In the genomic region with DNA sequence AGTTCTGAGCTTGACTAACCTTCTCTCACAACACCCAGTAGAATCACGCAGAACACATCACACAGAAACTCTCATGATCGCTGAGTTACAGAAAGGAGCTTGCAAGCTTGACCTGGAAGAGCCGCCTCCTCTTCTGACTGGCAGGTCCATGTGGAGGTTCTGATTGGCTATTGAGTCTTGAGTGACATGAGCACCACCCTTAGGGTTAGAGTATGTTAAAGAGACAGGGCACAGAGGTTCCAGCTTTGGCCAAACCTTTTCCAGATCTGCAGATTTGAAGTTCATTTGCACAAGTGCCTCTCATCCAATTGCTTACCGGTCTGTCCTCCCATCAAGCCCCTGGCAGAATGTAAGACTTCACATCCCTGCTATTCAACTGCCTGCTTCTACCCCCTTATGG, we compare ENCODE assay signal across 8 mouse cellular contexts. TPM values are rescaled to one million over a fixed set of nuclear protein-coding genes. Genes with fewer than 3 reads are reported as not detected.
DNase-seq lines count a peak whose midpoint lies in the region; ATAC-seq and TF ChIP-seq lines count a peak whose summit lies in the region.
"Not testable (repeated sequence)": the region's sequence is repeated elsewhere in the genome, so short reads cannot be mapped to it uniquely, and the experiment has no call there.

Gene Gm4724 (minus strand): TSS at position 101 of the 400 bp plus-strand sequence.

- TF ChIP-seq POLR2A in limb, embryonic 14.5 days (IDR thresholded peaks at IDR 0.05; ENCODE audit: borderline replicate concordance, extremely low read depth, insufficient read depth, insufficient read length): not testable (repeated sequence)

- not testable (repeated sequence) for H3K27ac ChIP-seq in embryonic facial prominence, embryonic 15.5 days (replicated peaks); heart, embryonic 10.5 days; hindbrain, embryonic 15.5 days (replicated peaks); limb, embryonic 14.5 days (replicated peaks; ENCODE audit: low read depth, low read length); midbrain, embryonic 13.5 days

- not testable (repeated sequence) for H3K9me3 ChIP-seq in embryonic facial prominence, embryonic 15.5 days (replicated peaks); heart, embryonic 10.5 days; hindbrain, embryonic 15.5 days; limb, embryonic 14.5 days (ENCODE audit: control insufficient read depth, low read length); midbrain, embryonic 13.5 days

- H3K36me3 ChIP-seq in embryonic facial prominence, embryonic 15.5 days; heart, embryonic 10.5 days; hindbrain, embryonic 15.5 days; limb, embryonic 14.5 days (ENCODE audit: control insufficient read depth, insufficient read depth, low read length); midbrain, embryonic 13.5 days: not testable (repeated sequence)

- not testable (repeated sequence) for H3K4me1 ChIP-seq in embryonic facial prominence, embryonic 15.5 days; heart, embryonic 10.5 days; hindbrain, embryonic 15.5 days (replicated peaks); limb, embryonic 14.5 days (ENCODE audit: control insufficient read depth, insufficient read depth, low read length); midbrain, embryonic 13.5 days (replicated peaks)

- DNase-seq in Patski (ENCODE audit: low read depth, low spot score); heart, embryonic 10.5 days (ENCODE audit: low spot score); layer of hippocampus, postnatal 25 days (ENCODE audit: extremely low spot score in 1 of 2, low spot score in 1 of 2); limb, embryonic 14.5 days (ENCODE audit: low spot score); thymus, postnatal 0 days (ENCODE audit: low spot score): not testable (repeated sequence)

- not testable (repeated sequence) for TF ChIP-seq CTCF in Patski (IDR thresholded peaks at IDR 0.05)

- WGBS in embryonic facial prominence, embryonic 15.5 days: no CpG with 5 or more reads among the region's 4 CpGs
- WGBS in heart, embryonic 10.5 days: no CpG with 5 or more reads among the region's 4 CpGs
- WGBS in hindbrain, embryonic 15.5 days: no CpG with 5 or more reads among the region's 4 CpGs
- no CpG with 5 or more reads among the region's 4 CpGs for WGBS in limb, embryonic 14.5 days
- WGBS in midbrain, embryonic 13.5 days: no CpG with 5 or more reads among the region's 4 CpGs

- not testable (repeated sequence) for H3K4me3 ChIP-seq in embryonic facial prominence, embryonic 15.5 days (replicated peaks); heart, embryonic 10.5 days; hindbrain, embryonic 15.5 days; limb, embryonic 14.5 days (replicated peaks; ENCODE audit: low read length); midbrain, embryonic 13.5 days (replicated peaks)

- CTCF ChIA-PET in Patski (lab: Charles Lee): not testable (repeated sequence)

- H3K27me3 ChIP-seq in Patski; embryonic facial prominence, embryonic 15.5 days; heart, embryonic 10.5 days (ENCODE audit: insufficient read depth, poor library complexity, severe bottlenecking); hindbrain, embryonic 15.5 days; limb, embryonic 14.5 days (ENCODE audit: control insufficient read depth, insufficient read depth, low read length); midbrain, embryonic 13.5 days: not testable (repeated sequence)

- in situ Hi-C loops in Patski (cut with MboI; ENCODE audit: low pct_unique_long_range_greater_than_20kb): not testable (repeated sequence)

- ATAC-seq in Patski; embryonic facial prominence, embryonic 15.5 days (ENCODE audit: insufficient number of reproducible peaks, low FRiP score, low TSS enrichment, low read depth); hindbrain, embryonic 15.5 days (ENCODE audit: low FRiP score, low read depth); limb, embryonic 14.5 days (ENCODE audit: low FRiP score, low read depth); midbrain, embryonic 13.5 days: not testable (repeated sequence)

- H3K4me2 ChIP-seq in embryonic facial prominence, embryonic 15.5 days (replicated peaks); hindbrain, embryonic 15.5 days; limb, embryonic 14.5 days (replicated peaks; ENCODE audit: low read depth, low read length, severe bottlenecking); midbrain, embryonic 13.5 days (replicated peaks): not testable (repeated sequence)

- not testable (repeated sequence) for H3K9ac ChIP-seq in embryonic facial prominence, embryonic 15.5 days; hindbrain, embryonic 15.5 days; limb, embryonic 14.5 days (ENCODE audit: low read depth, low read length, severe bottlenecking); midbrain, embryonic 13.5 days (replicated peaks)

- POLR2A ChIA-PET in Patski (lab: Charles Lee): not testable (repeated sequence)

RNA-seq across cellular contexts. Expression of gene Gm4724, which starts in this region (rescaled TPM):
- polyA plus RNA-seq in Patski (2021): 23.1 TPM
- 8.8 and 13.4 TPM in 2 replicates for polyA plus RNA-seq in embryonic facial prominence, embryonic 15.5 days (2015; fragmentation: Nextera tagmentation; extraction: Ambion mirVana)
- polyA plus RNA-seq in heart, embryonic 10.5 days (2016; fragmentation: Nextera tagmentation; extraction: Ambion mirVana): 19.8 TPM in 2 replicates
- 24.9 and 28.2 TPM in 2 replicates for polyA plus RNA-seq in hindbrain, embryonic 15.5 days (2015; fragmentation: Nextera tagmentation; extraction: Ambion mirVana)
- total RNA-seq in layer of hippocampus, postnatal 25 days (2021): 10 to 100 TPM; 11.1 to 13.1 TPM
- polyA plus RNA-seq in limb, embryonic 14.5 days (2012; rRNA removed): 11.3 and 14.9 TPM in 2 replicates
- 15.7 and 23.5 TPM in 2 replicates for polyA plus RNA-seq in limb, embryonic 14.5 days (2014; fragmentation: Nextera tagmentation; extraction: Ambion mirVana)
- polyA plus RNA-seq in midbrain, embryonic 13.5 days (2015; fragmentation: Nextera tagmentation; extraction: Ambion mirVana): 9.0 and 13.8 TPM in 2 replicates
- polyA plus RNA-seq in thymus, postnatal 0 days (2015; fragmentation: Nextera tagmentation; extraction: Ambion mirVana): 13.3 and 14.4 TPM in 2 replicates
